Mouse (Mus musculus) fat pad, adult 2 months (tissue): ENCODE measurements around the gene Bsn.

Source experiments
- DNase-seq: peaks from one replicate; pipeline ENCODE4 v3.0.0-alpha.2; 2011; ENCODE audit warnings: low read depth, low spot score; ENCODE audit errors: extremely low read depth

Gene Bsn

GRCm38 (mm10) chr9:108189787-108190679 is at the start of gene Bsn:
TSS of gene Bsn (minus strand) at chr9:108190384.
- DNase-seq: no peak

GRCm38 (mm10) chr9:108239951-108240350 is 49.8 kb upstream of the Bsn start:
- DNase-seq: no peak

GRCm38 (mm10) chr9:108238831-108239230 is 48.6 kb upstream of the Bsn start:
- no peak for DNase-seq

GRCm38 (mm10) chr9:108238402-108238801 is 48.2 kb upstream of the Bsn start:
- no peak for DNase-seq

GRCm38 (mm10) chr9:108234682-108235081 is 44.5 kb upstream of the Bsn start:
- DNase-seq: no peak

- no peak for DNase-seq
Measured at GRCm38 (mm10) chr9:108232908-108233307, 42.7 kb upstream of the Bsn start.

GRCm38 (mm10) chr9:108227911-108228649 is 37.9 kb upstream of the Bsn start:
- DNase-seq: no peak

- no peak for DNase-seq
Measured at GRCm38 (mm10) chr9:108225166-108225565, 35.0 kb upstream of the Bsn start.

GRCm38 (mm10) chr9:108223633-108224032 is 33.4 kb upstream of the Bsn start:
- DNase-seq: no peak

- DNase-seq: no peak
Measured at GRCm38 (mm10) chr9:108221566-108221965, 31.4 kb upstream of the Bsn start.

- DNase-seq: no peak
Measured at GRCm38 (mm10) chr9:108220380-108220774, 30.2 kb upstream of the Bsn start.

- DNase-seq: peak; percentile 57
Measured at GRCm38 (mm10) chr9:108219766-108220379, 29.7 kb upstream of the Bsn start.

GRCm38 (mm10) chr9:108217936-108218543 is 27.9 kb upstream of the Bsn start:
- no peak for DNase-seq

GRCm38 (mm10) chr9:108217406-108217805 is 27.2 kb upstream of the Bsn start:
- DNase-seq: no peak

- no peak for DNase-seq
Measured at GRCm38 (mm10) chr9:108213105-108213504, 22.9 kb upstream of the Bsn start.

- no peak for DNase-seq
Measured at GRCm38 (mm10) chr9:108212426-108212825, 22.2 kb upstream of the Bsn start.

- no peak for DNase-seq
Measured at GRCm38 (mm10) chr9:108205571-108205901, 15.4 kb upstream of the Bsn start.

GRCm38 (mm10) chr9:108204884-108205570 is 14.8 kb upstream of the Bsn start:
- no peak for DNase-seq

- DNase-seq: no peak
Measured at GRCm38 (mm10) chr9:108203015-108203414, 12.8 kb upstream of the Bsn start.

GRCm38 (mm10) chr9:108202169-108202568 is 12.0 kb upstream of the Bsn start:
- DNase-seq: no peak

GRCm38 (mm10) chr9:108201160-108201559 is 11.0 kb upstream of the Bsn start:
- peak; percentile 84 for DNase-seq
